Mouse (Mus musculus) kidney, adult 8-10 months (tissue): Measurements from ENCODE around the gene Cd200r1.
A peak's percentile ranks its signal among the peaks of the same experiment; 100 is the strongest.

Experiments
- DNase-seq, 2 experiments: peaks; one replicate each; pipeline ENCODE4 v3.0.0; 2022

Gene Cd200r1

GRCm38 (mm10) chr16:44765555-44766319 is at the start of gene Cd200r1:
Gene Cd200r1, plus strand, starts transcription at chr16:44765736.
- DNase-seq = no peak

DNA sequence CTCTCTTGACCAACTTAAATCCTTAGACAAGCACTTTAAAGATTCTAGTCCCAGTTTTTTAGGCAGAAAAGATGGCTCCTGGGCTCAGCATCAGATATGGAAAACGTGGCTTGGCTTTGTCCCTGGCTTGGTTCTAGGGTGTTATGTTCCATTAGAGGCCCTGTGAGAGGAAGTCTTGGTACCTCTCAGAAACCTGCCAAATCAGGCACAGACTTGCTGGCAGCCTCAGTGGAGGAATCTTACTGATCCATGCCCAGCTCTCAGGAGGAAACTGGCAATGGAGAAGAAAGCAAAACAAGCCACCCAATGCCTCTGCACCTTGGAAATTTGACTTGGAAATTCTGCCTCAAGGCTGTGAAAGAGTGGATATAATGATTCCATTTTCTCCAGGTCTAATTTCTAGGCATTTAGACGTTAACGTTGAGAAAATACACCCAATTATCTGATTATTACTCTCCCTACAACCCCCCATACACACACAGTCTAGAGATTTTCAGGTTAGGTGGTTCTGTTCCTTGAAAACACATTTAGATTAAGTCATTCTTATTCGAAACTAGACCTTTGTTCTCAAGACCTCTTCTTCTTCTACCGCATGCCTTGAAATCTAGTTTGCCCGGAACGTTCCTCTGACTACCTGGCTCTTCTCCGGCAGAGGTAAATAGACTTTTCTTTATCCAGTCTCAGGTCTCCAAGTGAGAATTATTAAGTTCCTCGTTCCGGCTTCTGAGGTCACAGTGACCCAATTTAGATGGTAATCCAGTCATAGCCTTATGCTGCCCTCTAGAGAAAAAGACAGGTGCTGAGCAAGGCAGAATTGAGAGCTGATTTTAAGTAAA is 49.0 kb upstream of the Cd200r1 start:
- peak; percentile 25 to 52 for DNase-seq

- no peak for DNase-seq
These were observed 48.3 kb upstream of the Cd200r1 start for GRCm38 (mm10) chr16:44717141-44717634.

GRCm38 (mm10) chr16:44717838-44718237 is 47.7 kb upstream of the Cd200r1 start:
- DNase-seq = no peak

- peak in 1 of 2 experiments; percentile 38 for DNase-seq
These were observed 46.2 kb upstream of the Cd200r1 start for GRCm38 (mm10) chr16:44719349-44719748.

- no peak for DNase-seq
These were observed 45.0 kb upstream of the Cd200r1 start for GRCm38 (mm10) chr16:44720518-44720917.

GRCm38 (mm10) chr16:44722666-44723065 is 42.9 kb upstream of the Cd200r1 start:
- no peak for DNase-seq

GRCm38 (mm10) chr16:44724083-44724787 is 41.3 kb upstream of the Cd200r1 start, which contains the start of gene Nepro:
Gene Nepro, plus strand, starts transcription at chr16:44724301.
- DNase-seq = peak; percentile 93 to 95

DNA sequence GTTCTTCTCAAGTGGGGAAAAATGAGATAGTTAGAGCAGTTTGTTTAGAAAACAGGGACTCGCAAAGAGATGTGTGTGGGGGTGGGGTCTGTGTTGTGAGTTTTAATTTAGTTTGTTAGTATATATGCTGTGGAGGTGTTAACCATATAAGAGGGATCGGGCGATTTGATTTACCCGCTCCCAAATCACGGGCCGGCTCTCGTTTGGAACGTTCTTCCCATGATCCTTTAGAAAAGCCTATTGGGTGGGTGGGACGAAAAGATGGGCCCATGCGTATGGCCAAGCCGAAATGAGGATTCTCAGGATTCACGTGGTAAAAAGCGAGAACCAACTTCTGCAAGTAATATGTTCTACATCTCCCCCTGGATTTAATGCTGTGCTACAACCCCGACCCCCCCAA is 40.7 kb upstream of the Cd200r1 start:
- DNase-seq = peak; percentile 32 to 51

GRCm38 (mm10) chr16:44725286-44726223 is 40.0 kb upstream of the Cd200r1 start:
- peak; percentile 83 to 84 for DNase-seq

GRCm38 (mm10) chr16:44727525-44727924 is 38.0 kb upstream of the Cd200r1 start:
- no peak for DNase-seq

- no peak for DNase-seq
These were observed 31.5 kb upstream of the Cd200r1 start for GRCm38 (mm10) chr16:44734059-44734458.

DNA sequence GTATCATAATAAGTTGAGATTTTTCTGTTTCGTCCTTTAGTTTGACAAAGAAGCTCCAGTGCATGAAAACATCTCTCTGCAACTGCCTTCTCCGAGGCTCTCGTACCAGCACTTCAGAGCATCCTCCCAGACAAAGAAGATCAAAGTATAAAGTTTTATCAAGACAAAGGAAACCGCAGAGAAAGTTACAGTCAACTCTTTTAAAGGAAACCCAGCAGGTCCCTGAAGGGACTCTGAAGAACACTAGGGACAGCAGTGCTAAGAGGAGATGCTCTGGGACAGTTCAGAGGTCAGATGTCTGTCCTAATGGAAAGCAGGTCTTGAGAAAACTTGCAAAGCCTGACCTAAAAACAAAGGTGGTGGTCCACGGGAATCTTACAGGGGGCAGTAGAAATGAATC is 29.9 kb upstream of the Cd200r1 start:
- no peak for DNase-seq

GRCm38 (mm10) chr16:44736118-44736517 is 29.4 kb upstream of the Cd200r1 start:
- no peak for DNase-seq

- no peak for DNase-seq
These were observed 22.8 kb upstream of the Cd200r1 start for GRCm38 (mm10) chr16:44742753-44743152.

- peak in 1 of 2 experiments; percentile 12 for DNase-seq
These were observed 20.1 kb upstream of the Cd200r1 start for GRCm38 (mm10) chr16:44745471-44745865.

DNA sequence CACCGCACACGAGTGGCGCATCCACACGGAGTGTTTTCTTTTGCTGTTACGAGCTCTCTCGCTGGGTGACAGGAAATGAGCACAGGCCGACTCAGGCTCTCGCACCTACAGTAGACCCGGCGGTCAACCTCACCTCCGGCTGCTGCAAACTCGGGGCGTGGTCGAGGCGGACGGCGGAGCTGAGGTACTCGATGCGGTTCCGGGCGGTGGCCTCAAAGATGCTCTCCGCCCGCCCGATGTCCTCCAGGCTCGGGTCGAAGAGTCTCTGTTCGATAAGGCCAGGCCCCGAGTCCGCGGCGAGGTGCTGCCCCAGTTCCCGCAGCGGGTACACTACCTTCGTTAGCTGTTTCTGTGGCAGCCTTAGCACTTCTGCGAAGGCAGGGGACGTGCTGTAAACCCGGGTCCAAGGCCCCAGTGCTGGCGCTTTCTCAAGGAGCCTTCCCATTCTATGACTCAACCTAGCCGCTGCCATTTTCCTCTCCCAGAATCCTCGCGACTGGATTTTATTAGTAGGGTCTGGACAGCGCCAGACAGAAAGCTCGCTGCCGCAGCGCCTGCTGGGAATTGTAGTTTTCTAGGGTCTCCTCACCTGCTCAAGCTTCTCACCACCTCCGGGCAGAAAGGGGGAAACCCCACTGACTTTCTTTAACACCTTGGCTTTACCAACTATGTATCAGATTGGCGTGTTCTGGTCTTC is 19.5 kb upstream of the Cd200r1 start, which contains the start of gene Gtpbp8:
Gene Gtpbp8 (minus strand): TSS at position 498 of the 697 bp plus-strand sequence.
- DNase-seq = peak; percentile 86 to 88

GRCm38 (mm10) chr16:44748007-44748406 is 17.5 kb upstream of the Cd200r1 start:
- DNase-seq = no peak

GRCm38 (mm10) chr16:44757700-44758099 is 7.8 kb upstream of the Cd200r1 start:
- DNase-seq = no peak

DNA sequence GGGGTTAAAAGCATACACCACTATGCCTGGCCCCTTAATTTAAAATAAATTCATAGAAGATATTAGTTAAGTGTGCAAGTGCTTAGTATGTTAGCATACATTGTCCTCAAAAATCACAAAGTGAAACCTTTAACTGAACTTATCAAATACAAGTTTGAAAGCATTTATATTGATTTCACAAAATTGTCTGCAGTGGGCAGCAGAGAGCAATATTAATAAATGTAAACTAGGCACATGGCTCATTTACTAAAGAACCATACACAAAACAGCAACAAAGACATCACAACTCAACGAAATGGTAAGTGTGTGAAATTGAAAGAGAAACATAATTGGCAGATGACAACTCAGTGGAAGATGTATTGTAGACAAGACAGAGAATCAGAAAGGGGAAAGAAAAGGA is 3.7 kb upstream of the Cd200r1 start:
- no peak for DNase-seq

DNA sequence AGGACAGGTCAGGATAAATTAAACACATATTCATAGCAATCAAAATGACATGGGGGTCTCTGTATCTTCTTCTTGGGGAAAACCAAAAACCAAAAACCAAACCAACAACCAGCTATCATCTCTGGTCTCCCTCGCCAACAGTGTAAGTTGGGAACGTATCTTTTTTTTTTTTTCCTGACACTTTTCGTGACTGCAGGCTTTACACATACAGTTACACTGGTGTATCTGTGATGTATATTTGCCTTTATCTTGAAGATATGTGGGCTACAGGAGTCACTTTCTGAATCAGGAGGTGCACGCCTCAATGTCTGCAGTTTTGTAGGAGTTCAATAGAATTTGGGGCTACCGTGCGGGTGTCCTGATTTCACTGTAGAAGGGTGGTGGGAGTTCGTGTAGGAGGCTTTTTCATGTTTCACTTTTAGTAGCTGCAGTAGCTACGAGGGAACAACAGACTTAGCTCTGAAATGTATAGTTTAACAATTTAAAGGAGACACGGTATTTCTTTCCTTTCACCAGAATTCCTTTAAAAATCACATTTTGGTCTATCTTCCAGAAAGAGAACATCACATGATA is 870 bp downstream of the Cd200r1 start:
- DNase-seq = no peak
